Mouse (Mus musculus): Measurements from ENCODE around the gene Olfr491. TPM values are rescaled to one million over a fixed set of nuclear protein-coding genes. Genes with fewer than 3 reads are reported as not detected.

Gene Olfr491
- polyA plus RNA-seq (2015; fragmentation: Nextera tagmentation; extraction: Ambion mirVana) = not detected in 2 replicates

DNA sequence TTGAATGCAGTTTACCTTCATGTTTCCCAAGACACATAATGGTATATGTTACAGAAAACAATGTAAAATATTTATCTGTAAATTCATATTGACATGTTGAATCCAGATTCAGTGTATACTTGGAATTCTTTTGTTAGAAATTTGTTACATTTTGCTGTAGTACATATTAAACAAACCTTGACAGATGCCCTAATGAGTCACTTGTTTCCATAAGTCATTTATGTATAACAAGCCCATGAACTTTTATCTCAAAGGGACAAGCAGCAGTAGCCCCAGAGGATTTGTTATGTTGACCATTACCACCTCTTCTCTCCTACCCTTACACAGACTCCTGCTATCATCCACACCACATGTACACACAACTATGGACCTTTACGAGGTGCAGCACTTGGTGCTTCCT is at the start of gene Olfr491:
TSS of gene Olfr491 (plus strand) at position 301 of the 400 bp plus-strand sequence.
- Histone ChIP-seq H3K27ac (ENCODE audit: low read length) (no peak within 1 kb of the TSS), H3K4me3 (ENCODE audit: low read length) (no peak within 1 kb of the TSS), H3K27me3 (ENCODE audit: control insufficient read depth, insufficient read depth, low read length) (no peaks in the 10 kb centered on the region), H3K9me3 (replicated peaks; ENCODE audit: control insufficient read depth, low read length) (no peaks in the 10 kb centered on the region), H3K9ac (ENCODE audit: low read length) (no peak within 1 kb of the TSS), H3K36me3 (ENCODE audit: control insufficient read depth, insufficient read depth) (no peaks in the 10 kb centered on the region), H3K4me2 (ENCODE audit: low read depth, low read length) (no peak within 1 kb of the TSS), H3K4me1 (ENCODE audit: control insufficient read depth, insufficient read depth, low read length) (no peaks in the 10 kb centered on the region)
- ATAC-seq (replicated peaks; ENCODE audit: extremely low read depth, insufficient read depth, low FRiP score) = no peak
- WGBS = 54% methylated on average over 1 of the region's 1 CpGs

GRCm38 (mm10) chr7:108288834-108289233 is 24.4 kb upstream of the Olfr491 start, which contains the start of gene Olfr490:
TSS of gene Olfr490 (minus strand) at chr7:108288934.
- no peaks in the 10 kb centered on the region for H3K27me3 ChIP-seq (ENCODE audit: control insufficient read depth, insufficient read depth, low read length)
- H3K9ac ChIP-seq (ENCODE audit: low read length) = no peak within 1 kb of the TSS
- H3K4me3 ChIP-seq (ENCODE audit: low read length) = no peak within 1 kb of the TSS
- no peaks in the 10 kb centered on the region for H3K36me3 ChIP-seq (ENCODE audit: control insufficient read depth, insufficient read depth)
- H3K27ac ChIP-seq (ENCODE audit: low read length) = no peak within 1 kb of the TSS
- no peak for ATAC-seq (replicated peaks; ENCODE audit: extremely low read depth, insufficient read depth, low FRiP score)
- no peaks in the 10 kb centered on the region for H3K4me1 ChIP-seq (ENCODE audit: control insufficient read depth, insufficient read depth, low read length)
- H3K4me2 ChIP-seq (ENCODE audit: low read depth, low read length) = no peak within 1 kb of the TSS
- 0 out of 2 replicates have a peak, but pooled peaks cover 3% of the 10 kb centered on the region for H3K9me3 ChIP-seq (replicated peaks; ENCODE audit: control insufficient read depth, low read length)

DNA sequence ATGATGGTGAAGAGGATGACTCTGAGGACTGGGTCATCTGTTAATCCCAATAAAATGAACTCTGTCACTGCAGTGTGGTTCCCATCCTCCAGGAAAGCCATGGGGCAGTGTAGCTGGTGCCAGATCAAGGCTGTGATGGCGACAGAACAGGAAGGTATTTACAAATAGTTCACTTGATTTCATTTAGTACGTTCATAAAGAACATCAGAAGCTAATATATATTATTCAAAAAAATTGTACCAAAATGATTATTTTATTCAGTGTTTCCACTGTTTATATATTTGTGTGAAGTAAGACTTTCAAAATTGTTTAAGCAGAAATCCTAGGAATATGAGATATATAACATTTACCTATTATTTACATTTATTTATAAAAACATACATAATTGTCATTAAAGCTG is 10.3 kb downstream of the Olfr491 start, which contains the start of gene Olfr492:
TSS of gene Olfr492 (minus strand) at position 101 of the 400 bp plus-strand sequence.
- Histone ChIP-seq H3K9ac (ENCODE audit: low read length) (no peak within 1 kb of the TSS), H3K4me1 (ENCODE audit: control insufficient read depth, insufficient read depth, low read length) (no peaks in the 10 kb centered on the region), H3K4me3 (ENCODE audit: low read length) (no peak within 1 kb of the TSS), H3K4me2 (ENCODE audit: low read depth, low read length) (no peak within 1 kb of the TSS), H3K27me3 (ENCODE audit: control insufficient read depth, insufficient read depth, low read length) (no peaks in the 10 kb centered on the region), H3K9me3 (replicated peaks; ENCODE audit: control insufficient read depth, low read length) (no peaks in the 10 kb centered on the region), H3K36me3 (ENCODE audit: control insufficient read depth, insufficient read depth) (no peaks in the 10 kb centered on the region), H3K27ac (ENCODE audit: low read length) (no peak within 1 kb of the TSS)
- ATAC-seq (replicated peaks; ENCODE audit: extremely low read depth, insufficient read depth, low FRiP score) = no peak
- WGBS = 70% methylated on average over 2 of the region's 2 CpGs

- Histone ChIP-seq H3K27me3 (ENCODE audit: control insufficient read depth, insufficient read depth, low read length) (no peaks in the 10 kb centered on the region), H3K9me3 (replicated peaks; ENCODE audit: control insufficient read depth, low read length) (no peaks in the 10 kb centered on the region), H3K4me2 (ENCODE audit: low read depth, low read length) (no peak within 1 kb of the TSS), H3K27ac (ENCODE audit: low read length) (no peak within 1 kb of the TSS), H3K4me3 (ENCODE audit: low read length) (no peak within 1 kb of the TSS), H3K4me1 (ENCODE audit: control insufficient read depth, insufficient read depth, low read length) (no peaks in the 10 kb centered on the region), H3K36me3 (ENCODE audit: control insufficient read depth, insufficient read depth) (no peaks in the 10 kb centered on the region), H3K9ac (ENCODE audit: low read length) (no peak within 1 kb of the TSS)
- 51% methylated on average over 1 of the region's 1 CpGs for WGBS
- no peak for ATAC-seq (replicated peaks; ENCODE audit: extremely low read depth, insufficient read depth, low FRiP score)
Measured at GRCm38 (mm10) chr7:108346879-108347278, 33.6 kb downstream of the Olfr491 start, which contains the start of gene Olfr493. TSS of gene Olfr493 (minus strand) at chr7:108346979.

DNA sequence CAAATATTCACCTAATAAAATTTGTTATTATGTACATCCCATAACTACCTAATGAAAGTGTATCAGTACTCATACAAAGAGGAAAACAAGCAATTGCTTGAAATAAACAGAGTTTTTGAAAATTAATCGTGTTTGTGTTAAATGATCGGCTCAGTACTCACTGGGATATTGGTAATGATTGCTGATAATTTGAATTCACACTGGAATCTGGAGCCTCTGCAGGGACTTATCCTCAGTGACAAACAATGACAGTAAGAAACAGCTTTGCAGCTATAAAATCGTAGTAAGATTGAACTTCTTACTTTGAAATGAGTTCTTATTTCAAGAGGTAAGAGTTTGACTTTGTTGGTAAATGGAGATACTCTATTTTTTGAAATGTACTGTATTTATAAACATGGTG is 51.8 kb downstream of the Olfr491 start, which contains the start of gene Olfr494:
TSS of gene Olfr494 (plus strand) at position 301 of the 400 bp plus-strand sequence.
- 65% methylated on average over 3 of the region's 3 CpGs for WGBS
- H3K9me3 ChIP-seq (replicated peaks; ENCODE audit: control insufficient read depth, low read length) = no peaks in the 10 kb centered on the region
- H3K27ac ChIP-seq (ENCODE audit: low read length) = no peak within 1 kb of the TSS
- no peaks in the 10 kb centered on the region for H3K27me3 ChIP-seq (ENCODE audit: control insufficient read depth, insufficient read depth, low read length)
- H3K36me3 ChIP-seq (ENCODE audit: control insufficient read depth, insufficient read depth) = no peaks in the 10 kb centered on the region
- H3K9ac ChIP-seq (ENCODE audit: low read length) = no peak within 1 kb of the TSS
- no peak within 1 kb of the TSS for H3K4me3 ChIP-seq (ENCODE audit: low read length)
- no peak for ATAC-seq (replicated peaks; ENCODE audit: extremely low read depth, insufficient read depth, low FRiP score)
- H3K4me2 ChIP-seq (ENCODE audit: low read depth, low read length) = no peak within 1 kb of the TSS
- H3K4me1 ChIP-seq (ENCODE audit: control insufficient read depth, insufficient read depth, low read length) = no peaks in the 10 kb centered on the region

Other genes starting within 250 kb of the Olfr491 start
- gene Olfr480, start 246.1 kb upstream of the Olfr491 start, polyA plus RNA-seq (2015; fragmentation: Nextera tagmentation; extraction: Ambion mirVana) = not detected in 2 replicates
- gene Olfr481, start 233.6 kb upstream of the Olfr491 start, polyA plus RNA-seq (2015; fragmentation: Nextera tagmentation; extraction: Ambion mirVana) = not detected in 2 replicates
- 0.13 TPM in 1 of 2 replicates, not detected in the other for gene Olfr482, start 215.9 kb upstream of the Olfr491 start, polyA plus RNA-seq (2015; fragmentation: Nextera tagmentation; extraction: Ambion mirVana)
- gene Olfr483, start 212.6 kb upstream of the Olfr491 start, polyA plus RNA-seq (2015; fragmentation: Nextera tagmentation; extraction: Ambion mirVana) = not detected in 2 replicates
- gene Olfr484, start 186.0 kb upstream of the Olfr491 start, polyA plus RNA-seq (2015; fragmentation: Nextera tagmentation; extraction: Ambion mirVana) = not detected in 2 replicates
- gene Olfr485, start 153.6 kb upstream of the Olfr491 start, polyA plus RNA-seq (2015; fragmentation: Nextera tagmentation; extraction: Ambion mirVana) = not detected in 2 replicates
- gene Olfr486, start 140.7 kb upstream of the Olfr491 start, polyA plus RNA-seq (2015; fragmentation: Nextera tagmentation; extraction: Ambion mirVana) = not detected in 2 replicates
- gene Olfr487, start 98.8 kb upstream of the Olfr491 start, polyA plus RNA-seq (2015; fragmentation: Nextera tagmentation; extraction: Ambion mirVana) = not detected in 2 replicates
- gene Olfr488, start 55.1 kb upstream of the Olfr491 start, polyA plus RNA-seq (2015; fragmentation: Nextera tagmentation; extraction: Ambion mirVana) = not detected in 2 replicates
- gene Olfr490, start 24.5 kb upstream of the Olfr491 start, polyA plus RNA-seq (2015; fragmentation: Nextera tagmentation; extraction: Ambion mirVana) = not detected in 2 replicates
- not detected in 2 replicates for gene Olfr492, start 10.2 kb downstream of the Olfr491 start, polyA plus RNA-seq (2015; fragmentation: Nextera tagmentation; extraction: Ambion mirVana)
- gene Olfr493, start 33.5 kb downstream of the Olfr491 start, polyA plus RNA-seq (2015; fragmentation: Nextera tagmentation; extraction: Ambion mirVana) = not detected in 2 replicates
- not detected in 2 replicates for gene Olfr494, start 51.9 kb downstream of the Olfr491 start, polyA plus RNA-seq (2015; fragmentation: Nextera tagmentation; extraction: Ambion mirVana)
- gene Olfr495, start 79.7 kb downstream of the Olfr491 start, polyA plus RNA-seq (2015; fragmentation: Nextera tagmentation; extraction: Ambion mirVana) = not detected in 2 replicates
- not detected in 2 replicates for gene Olfr497, start 107.0 kb downstream of the Olfr491 start, polyA plus RNA-seq (2015; fragmentation: Nextera tagmentation; extraction: Ambion mirVana)
- not detected in 2 replicates for gene Olfr498, start 151.9 kb downstream of the Olfr491 start, polyA plus RNA-seq (2015; fragmentation: Nextera tagmentation; extraction: Ambion mirVana)
- gene Olfr502, start 211.6 kb downstream of the Olfr491 start, polyA plus RNA-seq (2015; fragmentation: Nextera tagmentation; extraction: Ambion mirVana) = not detected in 2 replicates
- gene Olfr503, start 231.1 kb downstream of the Olfr491 start, polyA plus RNA-seq (2015; fragmentation: Nextera tagmentation; extraction: Ambion mirVana) = not detected in 2 replicates